Mouse (Mus musculus): Measurements from ENCODE around the gene Cep19. TPM values are rescaled to one million over a fixed set of nuclear protein-coding genes. Genes with fewer than 3 reads are reported as not detected.

Gene Cep19
- total and polyA plus RNA-seq, 3 experiments = 3.7 to 25.1 (median 12.4) TPM

DNA sequence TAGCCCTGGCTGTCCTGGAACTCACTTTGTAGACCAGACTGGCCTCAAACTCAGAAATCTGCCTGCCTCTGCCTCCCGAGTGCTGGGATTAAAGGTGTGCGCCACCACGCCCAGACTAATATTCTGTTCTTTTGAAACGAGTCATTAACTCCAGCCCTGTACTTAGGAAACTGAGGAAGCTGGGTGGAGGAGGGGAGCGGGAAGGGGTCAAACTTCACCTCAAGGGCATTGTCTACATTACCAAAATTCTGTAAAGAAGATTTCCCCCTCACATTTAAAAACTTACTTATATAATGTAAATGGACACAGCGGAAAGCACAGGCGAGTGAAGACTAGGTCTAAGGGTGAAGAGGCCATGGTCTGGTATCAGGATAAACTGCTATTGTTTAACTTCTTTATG is 24.4 kb downstream of the Cep19 start:
- no peaks in the 10 kb centered on the region for H3K4me1 ChIP-seq (ENCODE audit: insufficient read depth, low read depth, low read length)
- H3K4me3 ChIP-seq (ENCODE audit: low read depth, low read length) = no peak overlapping the region
- no peaks in the 10 kb centered on the region for H3K36me3 ChIP-seq (replicated peaks)
- no peaks in the 10 kb centered on the region for H3K9me3 ChIP-seq (replicated peaks)
- DNase-seq (ENCODE audit: low spot score) (no peak), ATAC-seq (ENCODE audit: extremely low read depth, insufficient number of reproducible peaks, low FRiP score, poor library complexity, severe bottlenecking) (no peak)
- TF ChIP-seq POLR2AphosphoS5 (IDR thresholded peaks at IDR 0.05; ENCODE audit: insufficient replicate concordance, low read depth, low read length) (no peak), TAL1 (conservative IDR thresholded peaks at IDR 0.05; ENCODE audit: low read depth, low read length) (no peak), GATA1 (IDR thresholded peaks at IDR 0.05; ENCODE audit: borderline replicate concordance, low read length) (no peak), GATA2 (IDR thresholded peaks at IDR 0.05; ENCODE audit: borderline replicate concordance, low read depth, low read length) (no peak), CTCF (IDR thresholded peaks at IDR 0.05; ENCODE audit: low read depth, low read length) (no peak)
- peaks cover 36% of the 10 kb centered on the region for H3K27me3 ChIP-seq (ENCODE audit: insufficient read depth, low read length)

- Histone ChIP-seq H3K36me3 (replicated peaks) (no peaks in the 10 kb centered on the region), H3K27me3 (ENCODE audit: insufficient read depth, low read length) (peaks cover 38% of the 10 kb centered on the region), H3K9me3 (replicated peaks) (no peaks in the 10 kb centered on the region), H3K4me1 (ENCODE audit: insufficient read depth, low read depth, low read length) (0 out of 2 replicates have a peak, but pooled peaks cover 1% of the 10 kb centered on the region), H3K4me3 (ENCODE audit: low read depth, low read length) (no peak overlapping the region)
- no peak for TF ChIP-seq GATA2 (IDR thresholded peaks at IDR 0.05; ENCODE audit: borderline replicate concordance, low read depth, low read length)
- TF ChIP-seq GATA1 (IDR thresholded peaks at IDR 0.05; ENCODE audit: borderline replicate concordance, low read length) = no peak
- no peak for TF ChIP-seq TAL1 (conservative IDR thresholded peaks at IDR 0.05; ENCODE audit: low read depth, low read length)
- TF ChIP-seq CTCF (IDR thresholded peaks at IDR 0.05; ENCODE audit: low read depth, low read length) = no peak
- no peak for TF ChIP-seq POLR2AphosphoS5 (IDR thresholded peaks at IDR 0.05; ENCODE audit: insufficient replicate concordance, low read depth, low read length)
- ATAC-seq (ENCODE audit: extremely low read depth, insufficient number of reproducible peaks, low FRiP score, poor library complexity, severe bottlenecking) (no peak), DNase-seq (ENCODE audit: low spot score) (no peak)
Measured at GRCm38 (mm10) chr16:32124444-32125335, 25.1 kb downstream of the Cep19 start.

- Histone ChIP-seq H3K36me3 (replicated peaks) (no peaks in the 10 kb centered on the region), H3K27me3 (ENCODE audit: insufficient read depth, low read length) (peaks cover 43% of the 10 kb centered on the region), H3K4me1 (ENCODE audit: insufficient read depth, low read depth, low read length) (peaks cover 8% of the 10 kb centered on the region), H3K9me3 (replicated peaks) (no peaks in the 10 kb centered on the region), H3K4me3 (ENCODE audit: low read depth, low read length) (no peak overlapping the region)
- ATAC-seq (ENCODE audit: extremely low read depth, insufficient number of reproducible peaks, low FRiP score, poor library complexity, severe bottlenecking) (no peak), DNase-seq (ENCODE audit: low spot score) (no peak)
- TF ChIP-seq GATA2 (IDR thresholded peaks at IDR 0.05; ENCODE audit: borderline replicate concordance, low read depth, low read length) (no peak), GATA1 (IDR thresholded peaks at IDR 0.05; ENCODE audit: borderline replicate concordance, low read length) (no peak), POLR2AphosphoS5 (IDR thresholded peaks at IDR 0.05; ENCODE audit: insufficient replicate concordance, low read depth, low read length) (no peak), CTCF (IDR thresholded peaks at IDR 0.05; ENCODE audit: low read depth, low read length) (no peak), TAL1 (conservative IDR thresholded peaks at IDR 0.05; ENCODE audit: low read depth, low read length) (no peak)
Measured at GRCm38 (mm10) chr16:32125364-32125763, 25.8 kb downstream of the Cep19 start.

DNA sequence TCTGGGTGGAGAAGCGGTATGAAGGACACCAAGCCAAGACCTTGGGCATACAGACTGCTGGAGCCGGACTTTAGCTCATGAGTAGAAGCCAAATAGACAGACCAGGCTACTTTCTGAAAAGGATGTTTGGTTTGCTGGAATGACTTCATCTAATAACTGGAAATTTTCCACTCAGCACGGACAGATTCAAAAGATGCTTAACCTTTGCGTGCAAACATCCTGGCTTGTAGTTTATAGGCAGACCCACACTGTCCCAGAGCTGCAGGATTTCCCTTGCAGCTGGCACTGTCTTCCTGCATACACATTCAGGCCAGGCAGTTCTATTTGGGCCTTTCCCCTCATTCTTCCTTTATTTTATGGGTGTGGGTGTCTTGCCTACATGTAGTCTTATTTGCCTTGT is 27.4 kb downstream of the Cep19 start:
- no peak for TF ChIP-seq GATA2 (IDR thresholded peaks at IDR 0.05; ENCODE audit: borderline replicate concordance, low read depth, low read length)
- no peak for TF ChIP-seq TAL1 (conservative IDR thresholded peaks at IDR 0.05; ENCODE audit: low read depth, low read length)
- TF ChIP-seq POLR2AphosphoS5 (IDR thresholded peaks at IDR 0.05; ENCODE audit: insufficient replicate concordance, low read depth, low read length) = no peak
- TF ChIP-seq CTCF (IDR thresholded peaks at IDR 0.05; ENCODE audit: low read depth, low read length) = no peak
- no peak for TF ChIP-seq GATA1 (IDR thresholded peaks at IDR 0.05; ENCODE audit: borderline replicate concordance, low read length)

DNA sequence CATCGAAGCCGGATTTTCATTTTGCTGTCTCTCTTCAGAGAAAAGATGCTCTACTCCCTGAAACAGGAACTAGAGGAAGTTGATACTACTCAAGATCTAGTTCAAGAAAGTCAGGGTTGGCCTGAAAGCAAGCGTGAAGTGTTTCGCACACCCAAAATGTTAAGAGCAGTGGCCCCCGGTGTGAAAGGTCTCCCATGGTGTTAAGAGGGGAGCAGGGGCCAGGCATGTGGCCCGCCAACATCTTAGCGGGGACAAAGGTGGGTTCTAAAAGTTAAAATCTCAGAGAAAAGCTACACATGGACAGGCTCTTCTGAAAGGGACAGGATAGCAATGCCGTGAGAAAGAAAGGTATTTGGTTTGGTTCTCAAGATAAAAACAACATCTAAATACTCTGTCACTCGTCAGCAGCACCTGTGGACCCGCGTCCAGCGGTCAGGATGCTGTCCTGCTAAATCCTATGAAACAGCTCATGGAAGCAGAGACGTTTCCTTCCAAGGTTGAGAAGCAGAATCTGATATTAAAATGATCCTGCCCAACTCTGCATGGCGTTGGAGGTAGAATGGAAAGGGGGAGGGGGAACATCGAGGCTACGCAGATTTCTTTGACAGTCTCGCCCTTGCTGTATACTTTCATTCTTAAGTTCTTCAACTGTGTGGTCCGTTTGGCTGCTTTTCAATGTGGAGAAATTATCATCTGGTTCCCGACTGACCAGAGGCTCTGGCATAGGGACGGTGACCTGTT is 30.0 kb downstream of the Cep19 start:
- no peaks in the 10 kb centered on the region for H3K36me3 ChIP-seq (replicated peaks)
- no peaks in the 10 kb centered on the region for H3K9me3 ChIP-seq (replicated peaks)
- DNase-seq (ENCODE audit: low spot score) (no peak), ATAC-seq (ENCODE audit: extremely low read depth, insufficient number of reproducible peaks, low FRiP score, poor library complexity, severe bottlenecking) (no peak)
- H3K4me3 ChIP-seq (ENCODE audit: low read depth, low read length) = no peak overlapping the region
- H3K27me3 ChIP-seq (ENCODE audit: insufficient read depth, low read length) = peaks cover 43% of the 10 kb centered on the region
- peaks cover 18% of the 10 kb centered on the region for H3K4me1 ChIP-seq (ENCODE audit: insufficient read depth, low read depth, low read length)
- TF ChIP-seq GATA1 (IDR thresholded peaks at IDR 0.05; ENCODE audit: borderline replicate concordance, low read length) (no peak), POLR2AphosphoS5 (IDR thresholded peaks at IDR 0.05; ENCODE audit: insufficient replicate concordance, low read depth, low read length) (no peak), TAL1 (conservative IDR thresholded peaks at IDR 0.05; ENCODE audit: low read depth, low read length) (no peak), CTCF (IDR thresholded peaks at IDR 0.05; ENCODE audit: low read depth, low read length) (no peak)

More for the DNA sequence above, 27.4 kb downstream of the Cep19 start:
- Histone ChIP-seq H3K4me1 (ENCODE audit: insufficient read depth, low read depth, low read length) (peaks cover 18% of the 10 kb centered on the region), H3K9me3 (replicated peaks) (no peaks in the 10 kb centered on the region), H3K4me3 (ENCODE audit: low read depth, low read length) (no peak overlapping the region), H3K27me3 (ENCODE audit: insufficient read depth, low read length) (peaks cover 46% of the 10 kb centered on the region), H3K36me3 (replicated peaks) (no peaks in the 10 kb centered on the region)
- DNase-seq (ENCODE audit: low spot score) = no peak
- no peak for ATAC-seq (ENCODE audit: extremely low read depth, insufficient number of reproducible peaks, low FRiP score, poor library complexity, severe bottlenecking)
